Mouse (Mus musculus) G1E (cell line): ENCODE results near the gene Unc80.

Experiments used
- CTCF ChIP-seq: IDR thresholded peaks from 2 replicates; pipeline ENCODE4 v1.5.1; 2012; ENCODE audit warnings: low read depth, low read length, inconsistent platforms, mixed read lengths
- GATA1 ChIP-seq: IDR thresholded peaks from 2 replicates; pipeline ENCODE4 v1.6.1; 2012; ENCODE audit warnings: borderline replicate concordance, low read length, inconsistent platforms, mixed read lengths
- TAL1 ChIP-seq: conservative IDR thresholded peaks from 2 replicates; pipeline ENCODE4 v1.6.1; 2012; ENCODE audit warnings: low read depth, low read length, inconsistent platforms, mixed read lengths

GRCm38 (mm10) chr1:66597163-66597788, 129.1 kb downstream of the Unc80 start:
- TF ChIP-seq TAL1 (no peak), CTCF (no peak), GATA1 (no peak)
